In the genomic region with DNA sequence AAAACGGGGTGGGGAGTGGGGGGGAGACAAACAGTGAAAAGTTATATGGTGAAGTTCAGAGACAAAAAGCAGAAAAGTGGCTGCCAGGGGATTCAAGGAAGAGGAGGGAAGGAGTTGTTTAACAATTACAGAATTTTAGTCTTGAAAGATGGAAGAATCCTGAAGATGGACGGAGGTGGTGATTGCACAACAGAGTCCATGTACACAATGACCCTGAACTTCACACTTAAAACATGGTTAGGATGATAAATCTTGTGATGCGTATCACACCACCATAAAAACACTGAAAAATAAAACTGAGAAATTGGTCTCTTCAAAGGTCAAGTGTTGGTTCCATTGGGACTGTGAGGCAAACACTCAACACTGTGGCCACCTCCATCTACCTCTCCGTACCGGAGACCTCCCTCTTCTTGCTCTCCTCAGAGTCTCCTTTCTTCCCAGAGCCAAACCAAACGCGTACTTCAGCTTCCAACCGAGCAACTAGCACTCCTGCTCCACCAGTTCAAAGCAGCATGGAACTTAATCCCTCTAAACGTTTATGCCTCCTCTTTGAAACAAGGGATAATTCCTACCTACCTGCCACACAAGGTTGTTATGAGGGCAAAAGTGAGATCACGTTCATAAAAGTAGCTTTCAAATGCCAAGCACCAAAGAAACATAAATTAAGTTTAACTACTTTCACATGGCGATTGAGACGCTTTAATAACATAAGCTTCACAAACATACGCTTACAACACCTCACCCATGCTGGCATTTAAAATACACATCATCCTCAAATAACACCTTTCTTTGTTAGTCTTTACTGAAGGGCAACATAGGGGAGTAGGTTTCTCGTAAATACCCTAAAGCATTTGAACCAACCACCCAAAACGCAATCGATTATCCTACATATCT, we compare ENCODE assay signal across 8 mouse cellular contexts. TPM values are rescaled to one million over a fixed set of nuclear protein-coding genes. Genes with fewer than 3 reads are reported as not detected.
DNase-seq lines count a peak whose midpoint lies in the region; ATAC-seq and TF ChIP-seq lines count a peak whose summit lies in the region.

No protein-coding gene starts in this region.

- no peak for TF ChIP-seq POLR2A in brain, embryonic 14.5 days (IDR thresholded peaks at IDR 0.05; ENCODE audit: borderline replicate concordance, extremely low read depth, insufficient read depth, insufficient read length, poor library complexity, severe bottlenecking)

- no peaks in the 10 kb centered on the region for H3K27me3 ChIP-seq in heart, postnatal 0 days (ENCODE audit: control insufficient read depth, insufficient read depth, low read length)
- H3K27me3 ChIP-seq in hindbrain, embryonic 11.5 days (ENCODE audit: control insufficient read depth, insufficient read depth, low read length): no peaks in the 10 kb centered on the region
- H3K27me3 ChIP-seq in midbrain, embryonic 12.5 days: 0 out of 2 replicates have a peak, but pooled peaks cover 4% of the 10 kb centered on the region

- no peak for TF ChIP-seq EP300 in heart, postnatal 0 days (IDR thresholded peaks at IDR 0.05; ENCODE audit: low read depth)

- 39% methylated on average over 16 of the region's 16 CpGs for WGBS in heart, postnatal 0 days
- WGBS in hindbrain, embryonic 11.5 days: 36% methylated on average over 16 of the region's 16 CpGs
- 37% methylated on average over 16 of the region's 16 CpGs for WGBS in midbrain, embryonic 12.5 days

- peak overlapping the region; percentile 66 for H3K4me2 ChIP-seq in heart, postnatal 0 days (ENCODE audit: low read depth, low read length)
- H3K4me2 ChIP-seq in hindbrain, embryonic 11.5 days (replicated peaks; ENCODE audit: low read depth, low read length): peak overlapping the region; percentile 67
- peak overlapping the region; percentile 65 for H3K4me2 ChIP-seq in midbrain, embryonic 12.5 days (replicated peaks)

- no peak for ATAC-seq in heart, postnatal 0 days (ENCODE audit: insufficient read depth, low read depth)
- ATAC-seq in hindbrain, embryonic 11.5 days (ENCODE audit: low FRiP score): no peak
- ATAC-seq in midbrain, embryonic 12.5 days (ENCODE audit: low FRiP score, low read depth): no peak

- no peaks in the 10 kb centered on the region for H3K36me3 ChIP-seq in heart, postnatal 0 days (replicated peaks; ENCODE audit: control insufficient read depth, insufficient read depth, low read length)
- H3K36me3 ChIP-seq in hindbrain, embryonic 11.5 days (ENCODE audit: control insufficient read depth, insufficient read depth, low read length): no peaks in the 10 kb centered on the region
- no peaks in the 10 kb centered on the region for H3K36me3 ChIP-seq in midbrain, embryonic 12.5 days

- peak overlapping the region; percentile 86 for H3K4me3 ChIP-seq in heart, postnatal 0 days (ENCODE audit: low read depth, low read length)
- H3K4me3 ChIP-seq in hindbrain, embryonic 11.5 days (ENCODE audit: low read depth, low read length): peak overlapping the region; percentile 92
- H3K4me3 ChIP-seq in midbrain, embryonic 12.5 days: peak overlapping the region; percentile 96

- no peaks in the 10 kb centered on the region for H3K9me3 ChIP-seq in heart, postnatal 0 days (replicated peaks; ENCODE audit: control insufficient read depth, low read length)
- no peaks in the 10 kb centered on the region for H3K9me3 ChIP-seq in hindbrain, embryonic 11.5 days (ENCODE audit: control insufficient read depth, low read length)
- no peaks in the 10 kb centered on the region for H3K9me3 ChIP-seq in midbrain, embryonic 12.5 days

- peaks cover 12% of the 10 kb centered on the region; the same call in 1 of the 2 replicates for H3K4me1 ChIP-seq in heart, postnatal 0 days (ENCODE audit: control insufficient read depth, insufficient read depth)
- no peaks in the 10 kb centered on the region; the same call in 1 of the 2 replicates for H3K4me1 ChIP-seq in hindbrain, embryonic 11.5 days (replicated peaks; ENCODE audit: control insufficient read depth, insufficient read depth, low read length)
- peaks cover 15% of the 10 kb centered on the region for H3K4me1 ChIP-seq in midbrain, embryonic 12.5 days

- H3K9ac ChIP-seq in heart, postnatal 0 days (replicated peaks; ENCODE audit: low read depth, low read length): peak overlapping the region; percentile 99
- H3K9ac ChIP-seq in hindbrain, embryonic 11.5 days (ENCODE audit: low read depth, low read length): peak overlapping the region; percentile 12; the same call in 1 of the 2 replicates
- peak overlapping the region; percentile 97 for H3K9ac ChIP-seq in midbrain, embryonic 12.5 days (replicated peaks)

- peak overlapping the region; percentile 99 for H3K27ac ChIP-seq in heart, postnatal 0 days (ENCODE audit: low read depth)
- H3K27ac ChIP-seq in hindbrain, embryonic 11.5 days (ENCODE audit: low read depth, low read length): no peak overlapping the region
- peak overlapping the region; percentile 97; the same call in 1 of the 2 replicates for H3K27ac ChIP-seq in midbrain, embryonic 12.5 days (replicated peaks)

- TF ChIP-seq CTCF in heart, postnatal 0 days (IDR thresholded peaks at IDR 0.05; ENCODE audit: low read depth): no peak
- no peak for TF ChIP-seq CTCF in brain, embryonic 14.5 days (IDR thresholded peaks at IDR 0.05; ENCODE audit: borderline replicate concordance, extremely low read depth, insufficient read depth, insufficient read length)

- DNase-seq in heart, postnatal 0 days (ENCODE audit: low spot score): no peak
- DNase-seq in heart, adult 18-20 months: no peak
- peak; percentile 26 for DNase-seq in brain, embryonic 14.5 days (ENCODE audit: low read depth)
- no peak for DNase-seq in hindbrain, embryonic 11.5 days (ENCODE audit: low spot score)
- DNase-seq in frontal cortex, postnatal 14 days (ENCODE audit: low spot score in 2 of 2): no peak
- no peak for DNase-seq in cerebellum, postnatal 14 days
- DNase-seq in frontal cortex, postnatal 36 days (ENCODE audit: low spot score in 2 of 2): no peak

RNA-seq across cellular contexts. Expression of a gene that starts 2.1 kb away (rescaled TPM):
- 38.0 and 62.9 TPM in 2 replicates for total RNA-seq in heart, postnatal 0 days (2014; rRNA removed; ENCODE audit: low replicate concordance)
- 21.5 and 26.7 TPM in 2 replicates for polyA plus RNA-seq in heart, postnatal 0 days (2015; fragmentation: Nextera tagmentation; extraction: Ambion mirVana)
- total RNA-seq in heart, adult 18-20 months (2021): 100 to 1,000 TPM; 205 to 221 TPM
- 21.4 and 32.2 TPM in 2 replicates for polyA plus RNA-seq in brain, embryonic 14.5 days (2012; rRNA removed)
- 41.9 and 43.4 TPM in 2 replicates for polyA plus RNA-seq in hindbrain, embryonic 11.5 days (2014; fragmentation: Nextera tagmentation; extraction: Ambion mirVana)
- polyA plus RNA-seq in midbrain, embryonic 12.5 days (2016; fragmentation: Nextera tagmentation; extraction: Ambion mirVana): 36.6 and 39.9 TPM in 2 replicates

RNA-seq across cellular contexts. Expression of a gene that starts 33.0 kb away (rescaled TPM):
- total RNA-seq in heart, postnatal 0 days (2014; rRNA removed; ENCODE audit: low replicate concordance): not detected in 2 replicates
- 0.05 TPM in 1 of 2 replicates, not detected in the other for polyA plus RNA-seq in heart, postnatal 0 days (2015; fragmentation: Nextera tagmentation; extraction: Ambion mirVana)
- total RNA-seq in heart, adult 18-20 months (2021): under 1 TPM; 0.15 to 0.39 TPM
- polyA plus RNA-seq in brain, embryonic 14.5 days (2012; rRNA removed): 2.0 and 3.2 TPM in 2 replicates
- polyA plus RNA-seq in hindbrain, embryonic 11.5 days (2014; fragmentation: Nextera tagmentation; extraction: Ambion mirVana): 0.73 and 0.93 TPM in 2 replicates
- polyA plus RNA-seq in midbrain, embryonic 12.5 days (2016; fragmentation: Nextera tagmentation; extraction: Ambion mirVana): 1.1 TPM in 2 replicates

Comparison
In these comparisons a context has a peak if more than half of its experiments do, and no peak if none do; other contexts are left out.
1. H3K9ac ChIP-seq: peak in every context shown above with its lines; median percentile 99 in heart, postnatal 0 days; 97 in midbrain, embryonic 12.5 days; 12 in hindbrain, embryonic 11.5 days.